Mouse (Mus musculus) kidney, embryonic 15.5 days (tissue): ENCODE measurements around the gene Map7. TPM values are rescaled to one million over a fixed set of nuclear protein-coding genes. Genes with fewer than 3 reads are reported as not detected.

Experiments
- ATAC-seq: fragments of 200-750 bp; cut with Nextera tagmentation; replicated peaks from 2 replicates; pipeline ENCODE4 v1.8.0; 2017; ENCODE audit warnings: moderate TSS enrichment; ENCODE audit not compliant: low FRiP score
- H3K27ac ChIP-seq: fragments of 300-500 bp; sonication (generic); 2 replicates; pipeline ENCODE4 v1.5.1; 2015; ENCODE audit warnings: mild to moderate bottlenecking, inconsistent platforms
- H3K27me3 ChIP-seq: fragments of 300-500 bp; sonication (generic); 2 replicates; pipeline ENCODE4 v1.6.1; 2015; ENCODE audit warnings: inconsistent platforms
- H3K36me3 ChIP-seq: fragments of 300-500 bp; sonication (generic); 2 replicates; pipeline ENCODE4 v1.6.1; 2015; ENCODE audit warnings: inconsistent platforms
- H3K4me1 ChIP-seq: fragments of 300-500 bp; sonication (generic); 2 replicates; pipeline ENCODE4 v1.6.1; 2015; ENCODE audit warnings: inconsistent platforms
- H3K4me2 ChIP-seq: fragments of 300-500 bp; sonication (generic); 2 replicates; pipeline ENCODE4 v1.6.1; 2015; ENCODE audit warnings: moderate library complexity, mild to moderate bottlenecking, inconsistent platforms
- H3K4me3 ChIP-seq: fragments of 300-500 bp; sonication (generic); replicated peaks from 2 replicates; pipeline ENCODE4 v1.5.1; 2015; ENCODE audit warnings: mild to moderate bottlenecking, inconsistent platforms
- H3K9ac ChIP-seq: fragments of 300-500 bp; sonication (generic); 2 replicates; pipeline ENCODE4 v1.6.1; 2015; ENCODE audit warnings: mild to moderate bottlenecking, inconsistent platforms
- H3K9me3 ChIP-seq: fragments of 300-500 bp; sonication (generic); replicated peaks from 2 replicates; pipeline ENCODE4 v1.6.1; 2016; ENCODE audit warnings: inconsistent platforms
- WGBS: fragments of 180-500 bp; shearing (Covaris S2); methylation state at CpG from one replicate; pipeline ENCODE4 v1.1.7; 2015; ENCODE audit warnings: mixed read lengths; 5-methylcytosine and 5-hydroxymethylcytosine counted together
- polyA plus RNA-seq: library from polyadenylated mRNA; unstranded; fragments of >200 nt; fragmentation: Nextera tagmentation; extraction: Ambion mirVana; gene quantifications from 2 replicates; pipeline ENCODE4 v1.2.1, GENCODE M21; 2015

The Map7 gene
- polyA plus RNA-seq, 1 experiment from 2014 or later, result 26.7 TPM

GRCm38 (mm10) chr10:20157021-20157726, 8.9 kb downstream of the Map7 start:
- H3K27ac ChIP-seq, result no peak overlapping the region
- no peak for ATAC-seq
- no peaks in the 10 kb centered on the region for H3K27me3 ChIP-seq
- H3K4me3 ChIP-seq, result no peak overlapping the region
- no peak overlapping the region for H3K4me2 ChIP-seq
- H3K9me3 ChIP-seq, result no peaks in the 10 kb centered on the region
- WGBS, result 85% methylated on average over 8 of the region's 8 CpGs
- H3K36me3 ChIP-seq, result no peaks in the 10 kb centered on the region
- 0 out of 2 replicates have a peak, but pooled peaks cover 4% of the 10 kb centered on the region for H3K4me1 ChIP-seq
- H3K9ac ChIP-seq, result no peak overlapping the region

GRCm38 (mm10) chr10:20158756-20159155, 10.5 kb downstream of the Map7 start:
- no peak overlapping the region for H3K4me3 ChIP-seq
- ATAC-seq, result no peak
- no peaks in the 10 kb centered on the region for H3K4me1 ChIP-seq
- no peaks in the 10 kb centered on the region for H3K27me3 ChIP-seq
- H3K9me3 ChIP-seq, result no peaks in the 10 kb centered on the region
- no peak overlapping the region for H3K4me2 ChIP-seq
- 62% methylated on average over 4 of the region's 4 CpGs for WGBS
- no peak overlapping the region for H3K27ac ChIP-seq
- H3K9ac ChIP-seq, result no peak overlapping the region
- H3K36me3 ChIP-seq, result no peaks in the 10 kb centered on the region

DNA sequence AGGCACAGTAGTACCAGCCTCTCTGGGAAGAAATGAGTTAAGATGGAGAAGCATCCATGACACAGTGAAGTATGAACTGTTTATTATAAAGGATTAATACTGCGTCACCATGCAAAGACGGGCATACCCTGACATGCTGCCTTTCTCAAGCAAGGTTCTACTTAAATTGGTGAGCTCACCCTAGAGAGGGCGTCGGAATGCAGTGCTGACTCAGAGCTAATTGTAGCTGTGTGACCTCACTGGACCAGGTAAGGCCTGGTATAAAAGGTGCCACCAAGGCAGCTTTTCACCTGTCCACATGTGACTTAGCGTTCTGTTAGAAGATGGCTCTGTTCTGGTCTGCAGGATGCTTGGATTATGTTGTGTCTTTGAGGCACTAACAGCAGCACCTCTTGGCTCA, 11.0 kb downstream of the Map7 start:
- WGBS, result 88% methylated on average over 5 of the region's 5 CpGs
- no peaks in the 10 kb centered on the region for H3K27me3 ChIP-seq
- no peak overlapping the region for H3K4me2 ChIP-seq
- H3K27ac ChIP-seq, result no peak overlapping the region
- no peak overlapping the region for H3K4me3 ChIP-seq
- ATAC-seq, result no peak
- no peaks in the 10 kb centered on the region for H3K9me3 ChIP-seq
- no peaks in the 10 kb centered on the region for H3K36me3 ChIP-seq
- H3K4me1 ChIP-seq, result no peaks in the 10 kb centered on the region
- no peak overlapping the region for H3K9ac ChIP-seq

GRCm38 (mm10) chr10:20160914-20161313, 12.6 kb downstream of the Map7 start:
- H3K27me3 ChIP-seq, result no peaks in the 10 kb centered on the region
- H3K4me2 ChIP-seq, result 0 out of 2 replicates have a peak overlapping the region, but pooled peaks have one; percentile 16
- H3K36me3 ChIP-seq, result no peaks in the 10 kb centered on the region
- no peak overlapping the region for H3K9ac ChIP-seq
- H3K9me3 ChIP-seq, result no peaks in the 10 kb centered on the region
- H3K27ac ChIP-seq, result no peak overlapping the region
- WGBS, result 52% methylated on average over 8 of the region's 8 CpGs
- H3K4me3 ChIP-seq, result no peak overlapping the region
- ATAC-seq, result 0 out of 2 replicates have a peak, but pooled peaks have one; percentile 33
- H3K4me1 ChIP-seq, result no peaks in the 10 kb centered on the region

GRCm38 (mm10) chr10:20164810-20165209, 16.5 kb downstream of the Map7 start:
- no peak for ATAC-seq

DNA sequence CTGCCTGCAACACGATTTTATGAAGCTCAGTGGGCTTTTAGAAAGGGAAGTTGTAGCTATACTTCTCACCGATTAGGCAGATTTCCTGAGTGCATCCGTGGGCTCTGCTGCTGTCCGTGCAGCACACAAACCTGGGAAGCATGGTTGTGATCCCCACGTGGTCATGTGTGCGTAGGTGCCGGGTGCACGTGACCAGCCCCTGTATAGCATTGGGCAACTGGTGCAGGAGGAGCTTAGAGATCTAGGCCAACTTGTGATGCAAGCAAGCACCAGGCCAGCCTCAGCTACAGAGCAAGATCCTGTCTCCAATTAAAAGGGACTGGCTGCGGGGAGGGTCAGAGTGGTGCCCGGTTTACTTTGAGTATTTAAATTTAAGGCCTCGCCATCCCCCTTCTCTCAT, 18.5 kb downstream of the Map7 start:
- Histone ChIP-seq H3K27me3 (no peaks in the 10 kb centered on the region), H3K4me2 (no peak overlapping the region), H3K4me3 (no peak overlapping the region), H3K4me1 (peaks cover 22% of the 10 kb centered on the region), H3K27ac (no peak overlapping the region), H3K9me3 (no peaks in the 10 kb centered on the region), H3K36me3 (no peaks in the 10 kb centered on the region), H3K9ac (no peak overlapping the region)
- no peak for ATAC-seq
- WGBS, result 72% methylated on average over 11 of the region's 11 CpGs

More at GRCm38 (mm10) chr10:20164810-20165209, 16.5 kb downstream of the Map7 start:
- no peak overlapping the region for H3K27ac ChIP-seq
- H3K4me1 ChIP-seq, result 0 out of 2 replicates have a peak, but pooled peaks cover 2% of the 10 kb centered on the region
- no peak overlapping the region for H3K4me3 ChIP-seq
- H3K27me3 ChIP-seq, result no peaks in the 10 kb centered on the region
- H3K36me3 ChIP-seq, result no peaks in the 10 kb centered on the region
- H3K9me3 ChIP-seq, result no peaks in the 10 kb centered on the region
- H3K4me2 ChIP-seq, result no peak overlapping the region
- 68% methylated on average over 5 of the region's 5 CpGs for WGBS
- no peak overlapping the region for H3K9ac ChIP-seq

DNA sequence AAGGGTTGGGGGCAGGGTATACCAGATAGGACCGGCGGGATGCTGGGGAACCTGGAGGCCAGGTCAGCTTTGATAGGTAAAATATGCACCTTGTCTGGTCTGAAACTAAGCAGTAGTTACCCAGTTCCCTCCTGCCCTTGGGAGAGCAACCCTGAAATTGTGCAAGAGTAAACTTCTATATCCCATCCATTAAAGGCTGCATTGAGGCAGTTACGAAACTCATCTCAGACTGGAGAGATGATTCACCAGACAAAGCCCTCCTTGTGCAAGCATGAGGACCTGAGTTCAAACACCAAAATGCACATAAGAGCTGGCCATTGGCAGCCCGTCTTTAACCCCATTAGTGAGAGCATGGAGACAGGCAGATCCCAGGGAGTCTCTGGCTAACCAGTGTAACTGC, 19.2 kb downstream of the Map7 start:
- Histone ChIP-seq H3K9me3 (no peaks in the 10 kb centered on the region), H3K9ac (no peak overlapping the region), H3K4me2 (no peak overlapping the region), H3K4me1 (peaks cover 24% of the 10 kb centered on the region), H3K36me3 (no peaks in the 10 kb centered on the region), H3K4me3 (no peak overlapping the region), H3K27me3 (no peaks in the 10 kb centered on the region), H3K27ac (no peak overlapping the region)
- 89% methylated on average over 4 of the region's 4 CpGs for WGBS
- no peak for ATAC-seq

DNA sequence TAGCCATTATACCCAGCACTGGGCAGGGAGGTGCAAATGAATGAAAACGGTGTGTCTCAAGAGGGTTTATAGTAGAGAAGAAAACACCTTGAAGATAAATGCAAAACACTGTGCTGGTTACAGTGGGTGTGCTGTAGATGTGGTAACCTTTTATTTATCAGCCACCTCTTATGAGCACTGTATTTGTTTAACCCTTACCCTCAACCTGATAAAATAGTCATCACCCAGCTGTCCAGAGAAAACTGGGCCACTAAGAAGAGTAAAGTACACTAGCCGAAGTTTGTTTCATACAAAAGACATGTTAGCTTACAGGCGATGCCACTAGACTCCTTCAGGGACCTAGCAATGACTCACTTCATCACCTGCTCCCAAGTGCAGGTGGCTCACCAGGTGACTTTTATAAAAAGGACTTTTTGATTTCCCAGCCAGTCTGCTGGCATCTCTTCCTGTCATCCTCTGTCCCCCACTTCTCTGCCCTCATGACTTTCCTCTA, 21.0 kb downstream of the Map7 start:
- Histone ChIP-seq H3K4me3 (no peak overlapping the region), H3K9me3 (no peaks in the 10 kb centered on the region), H3K27ac (no peak overlapping the region), H3K9ac (no peak overlapping the region), H3K27me3 (no peaks in the 10 kb centered on the region), H3K4me2 (no peak overlapping the region), H3K4me1 (peaks cover 32% of the 10 kb centered on the region), H3K36me3 (no peaks in the 10 kb centered on the region)
- ATAC-seq, result no peak
- WGBS, result 79% methylated on average over 3 of the region's 3 CpGs

- Histone ChIP-seq H3K4me2 (peak overlapping the region; percentile 55), H3K36me3 (no peaks in the 10 kb centered on the region), H3K27me3 (no peaks in the 10 kb centered on the region), H3K9ac (no peak overlapping the region), H3K4me1 (peaks cover 34% of the 10 kb centered on the region), H3K27ac (0 out of 2 replicates have a peak overlapping the region, but pooled peaks have one; percentile 51), H3K9me3 (no peaks in the 10 kb centered on the region), H3K4me3 (peak overlapping the region; percentile 21)
- ATAC-seq, result no peak
- 31% methylated on average over 19 of the region's 19 CpGs for WGBS
Measured at GRCm38 (mm10) chr10:20169927-20170604, 21.8 kb downstream of the Map7 start.

DNA sequence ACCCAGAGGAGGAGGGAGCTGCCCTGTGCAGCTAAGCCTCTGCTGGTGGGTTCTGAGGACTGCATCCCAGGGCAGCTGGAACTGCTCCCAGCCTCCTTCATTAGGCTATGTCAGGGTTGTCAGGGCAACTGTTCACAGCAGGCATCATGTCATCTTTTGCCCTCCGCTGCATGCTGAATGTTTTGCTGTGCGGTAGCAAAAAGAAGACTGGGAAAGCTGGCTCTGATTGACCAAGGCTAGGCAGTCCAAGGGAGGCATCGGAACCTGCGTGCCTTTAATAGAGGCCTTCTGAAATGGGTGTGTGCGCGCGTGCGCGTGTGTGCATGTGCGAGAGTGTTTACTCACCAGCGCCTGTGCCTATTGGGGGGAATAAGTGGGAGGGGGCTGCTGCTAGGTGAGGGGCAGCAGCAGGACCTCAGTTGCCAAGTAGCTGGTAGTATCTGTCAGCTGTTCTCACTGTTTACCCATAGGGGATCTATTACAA, 22.4 kb downstream of the Map7 start:
- Histone ChIP-seq H3K36me3 (no peaks in the 10 kb centered on the region), H3K4me1 (peaks cover 34% of the 10 kb centered on the region), H3K9me3 (no peaks in the 10 kb centered on the region), H3K9ac (no peak overlapping the region), H3K4me3 (peak overlapping the region; percentile 21; the same call in 1 of the 2 replicates), H3K27me3 (no peaks in the 10 kb centered on the region), H3K27ac (peak overlapping the region; percentile 51), H3K4me2 (peak overlapping the region; percentile 55)
- peak; percentile 93 for ATAC-seq
- WGBS, result 36% methylated on average over 11 of the region's 11 CpGs

DNA sequence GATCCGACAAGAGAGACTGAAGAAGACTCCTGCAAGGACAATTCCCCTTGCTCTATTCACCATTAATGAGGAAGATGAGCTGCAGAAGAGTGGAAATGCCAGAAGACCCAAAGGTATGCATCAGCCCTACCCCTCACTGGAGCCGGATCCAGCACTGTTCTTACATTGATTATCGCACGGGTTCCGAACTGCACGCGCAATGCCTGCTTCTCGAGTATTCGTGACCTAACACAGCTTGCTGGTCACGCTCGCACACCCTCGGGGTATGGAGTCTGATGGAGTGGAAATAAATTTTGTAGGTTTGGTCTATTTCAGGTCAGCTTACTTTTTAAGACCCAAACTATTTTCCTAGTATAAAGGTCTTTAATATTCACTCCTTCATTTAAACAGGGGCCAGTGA, 22.9 kb downstream of the Map7 start:
- Histone ChIP-seq H3K4me3 (no peak overlapping the region), H3K4me2 (peak overlapping the region; percentile 55), H3K36me3 (no peaks in the 10 kb centered on the region), H3K9me3 (no peaks in the 10 kb centered on the region), H3K27ac (peak overlapping the region; percentile 51), H3K27me3 (no peaks in the 10 kb centered on the region), H3K9ac (no peak overlapping the region), H3K4me1 (peaks cover 34% of the 10 kb centered on the region)
- peak; percentile 44; the same call in 1 of the 2 replicates for ATAC-seq
- 50% methylated on average over 12 of the region's 12 CpGs for WGBS

DNA sequence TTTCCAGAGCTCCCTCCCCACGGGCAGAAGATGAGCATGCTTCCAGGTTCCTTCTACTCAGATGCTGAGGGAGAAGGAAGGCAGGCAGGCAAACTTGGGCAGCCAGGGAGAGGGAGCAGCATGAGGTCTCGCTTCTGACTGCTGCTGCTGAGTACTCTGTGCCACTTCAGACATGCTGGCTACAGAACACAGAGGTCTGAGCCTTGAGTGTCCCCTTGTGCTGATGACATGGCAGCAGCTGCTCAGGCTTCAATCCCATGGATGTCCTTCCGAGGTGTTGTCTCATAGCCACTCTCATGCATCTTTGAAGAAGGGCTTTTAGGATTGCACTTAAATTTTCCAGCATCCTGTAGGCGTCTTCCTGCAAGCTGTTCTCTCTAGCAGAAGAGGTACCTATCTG, 23.5 kb downstream of the Map7 start:
- Histone ChIP-seq H3K27me3 (no peaks in the 10 kb centered on the region), H3K4me2 (peak overlapping the region; percentile 19; the same call in 1 of the 2 replicates), H3K9me3 (no peaks in the 10 kb centered on the region), H3K27ac (peak overlapping the region; percentile 45; the same call in 1 of the 2 replicates), H3K36me3 (no peaks in the 10 kb centered on the region), H3K4me3 (no peak overlapping the region), H3K4me1 (peaks cover 34% of the 10 kb centered on the region), H3K9ac (no peak overlapping the region)
- WGBS, result 49% methylated on average over 4 of the region's 4 CpGs
- ATAC-seq, result no peak
